Mouse (Mus musculus) ES-CJ7 (cell line): ENCODE results near the gene Apc2.
A peak's percentile ranks its signal among the peaks of the same experiment; 100 is the strongest.
"Not testable (repeated sequence)": the region's sequence is repeated elsewhere in the genome, so short reads cannot be mapped to it uniquely, and the experiment has no call there.

Source experiments
- DNase-seq: peaks from one replicate; pipeline ENCODE4 v3.0.0; 2011; ENCODE audit warnings: low read depth, low spot score

The Apc2 gene

DNA sequence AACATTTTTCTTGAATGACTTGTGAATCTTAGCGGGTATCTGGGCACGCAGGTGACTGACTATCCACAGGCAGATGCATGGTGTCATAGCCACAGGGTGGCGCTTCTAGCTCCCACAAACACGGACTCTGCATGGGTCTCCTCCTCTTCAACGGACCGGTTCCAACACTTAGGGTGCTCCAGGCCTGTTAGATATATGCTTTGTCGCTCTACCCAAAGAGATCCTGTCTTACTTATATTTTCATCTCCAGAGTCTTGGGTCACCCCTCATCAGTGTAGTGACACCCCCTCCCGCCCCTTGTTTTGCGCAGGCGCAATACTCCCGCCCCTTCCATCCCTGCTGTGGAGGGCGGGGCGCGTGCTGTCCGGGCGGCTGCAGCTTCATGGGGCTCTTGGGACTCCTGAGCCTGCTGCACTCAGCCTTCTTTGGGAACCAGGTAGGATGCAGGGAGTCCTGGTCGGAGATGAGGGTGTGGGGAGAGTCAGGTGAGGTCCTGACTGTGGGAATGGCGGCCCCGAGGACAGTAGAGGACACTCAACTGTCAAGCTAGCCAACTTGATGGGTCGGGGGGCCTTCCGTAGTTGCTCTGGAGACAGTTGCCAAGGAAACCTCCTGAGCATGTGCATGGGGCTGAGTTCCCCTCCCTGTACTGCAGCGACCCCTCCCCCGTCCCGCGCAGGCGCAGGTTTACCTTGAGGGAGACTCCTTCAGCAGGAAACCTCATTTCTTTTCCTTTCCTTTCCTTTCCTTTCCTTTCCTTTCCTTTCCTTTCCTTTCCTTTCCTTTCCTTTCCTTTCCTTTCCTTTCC, at the start of gene Apc2:
Gene Apc2 (plus strand): TSS at position 360 of the 808 bp plus-strand sequence.
- peak; percentile 83 for DNase-seq

DNA sequence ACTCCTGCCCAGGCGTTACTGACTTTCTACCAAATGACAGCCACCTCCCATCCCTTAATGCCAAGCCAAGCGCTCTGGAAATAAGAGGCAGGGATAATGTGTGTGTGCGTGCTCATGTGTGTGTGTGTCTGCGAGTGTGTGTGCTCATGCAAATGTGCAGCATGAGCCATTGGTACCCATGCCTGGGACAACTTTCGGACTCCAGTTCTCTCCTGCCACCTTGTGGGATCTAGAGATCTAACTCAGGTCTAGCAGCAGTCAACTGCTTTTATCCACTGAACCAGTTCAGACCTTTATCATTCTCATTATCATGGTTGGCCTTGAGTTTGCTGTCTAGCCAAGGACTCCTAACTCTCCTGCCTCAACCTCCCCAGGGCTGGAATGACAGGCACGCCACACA, 47.9 kb upstream of the Apc2 start:
- peak; percentile 82 for DNase-seq

DNA sequence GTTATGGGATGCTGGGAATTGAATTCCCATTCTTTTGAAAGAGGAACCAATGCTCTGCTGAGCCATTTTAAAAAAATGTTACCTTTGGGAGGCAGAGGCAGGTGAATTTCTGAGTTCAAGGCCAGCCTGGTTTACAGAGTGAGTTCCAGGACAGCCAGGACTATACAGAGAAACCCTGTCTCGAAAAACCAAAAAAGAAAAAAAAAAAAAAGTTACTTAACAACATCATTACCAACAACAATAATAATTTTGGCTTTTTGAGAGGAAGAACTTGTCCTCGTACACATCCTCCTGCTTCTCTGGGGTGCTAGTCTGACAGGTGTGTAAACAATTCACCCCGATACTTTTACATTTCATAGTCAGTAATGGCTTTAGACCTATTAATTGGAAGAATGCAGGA, 47.3 kb upstream of the Apc2 start:
- DNase-seq: not testable (repeated sequence)

DNA sequence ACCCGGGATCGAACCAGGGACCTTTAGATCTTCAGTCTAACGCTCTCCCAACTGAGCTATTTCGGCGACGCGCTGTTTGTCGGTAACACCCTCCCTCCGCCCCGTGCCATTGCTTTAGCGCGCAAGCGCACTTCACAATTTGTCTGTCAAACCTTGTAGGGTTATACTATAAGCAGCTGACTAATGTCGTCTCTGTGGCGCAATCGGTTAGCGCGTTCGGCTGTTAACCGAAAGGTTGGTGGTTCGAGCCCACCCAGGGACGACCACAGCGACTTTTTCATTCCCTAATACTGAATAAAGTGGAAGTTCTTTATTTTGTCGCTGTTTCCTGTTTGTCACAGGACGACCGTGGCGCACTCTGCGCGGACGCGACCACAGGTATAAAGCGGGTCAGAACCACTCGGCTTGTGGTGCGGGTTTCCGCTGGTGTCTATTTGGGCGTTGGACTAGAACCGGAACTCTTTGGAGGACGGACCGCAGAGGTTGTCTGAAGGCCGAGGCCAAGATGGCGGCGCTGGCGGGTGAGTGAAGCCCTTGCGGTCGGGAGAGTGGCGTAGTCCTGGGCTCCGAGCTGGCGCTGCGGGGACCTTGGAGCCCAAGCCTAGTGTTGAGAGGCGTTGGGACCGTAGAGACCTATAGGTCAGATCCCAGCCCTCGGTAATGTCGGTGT, 46.7 kb upstream of the Apc2 start, which contains the start of gene Ndufs7:
Gene Ndufs7 (plus strand): TSS at position 151 of the 670 bp plus-strand sequence.
- peak; percentile 97 for DNase-seq

DNA sequence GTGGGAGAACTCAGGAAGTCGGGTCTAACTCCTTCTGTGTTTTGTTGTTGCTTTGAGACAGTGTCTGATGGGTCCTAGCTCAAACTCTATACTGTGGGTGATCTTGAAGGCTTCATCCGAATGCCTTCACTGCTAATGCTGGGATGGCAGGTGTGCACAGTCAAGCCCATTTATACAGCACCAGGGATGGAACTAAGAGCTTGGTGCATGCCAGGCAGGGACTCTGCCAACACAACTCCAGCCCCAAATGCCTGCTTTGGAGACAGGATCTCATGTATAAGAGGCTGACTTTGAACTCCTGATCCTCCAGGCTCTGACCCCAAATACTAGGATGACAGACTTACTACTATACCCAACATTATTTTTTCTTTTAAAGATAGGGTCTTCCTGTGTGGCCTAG, 45.7 kb upstream of the Apc2 start:
- no peak for DNase-seq

DNA sequence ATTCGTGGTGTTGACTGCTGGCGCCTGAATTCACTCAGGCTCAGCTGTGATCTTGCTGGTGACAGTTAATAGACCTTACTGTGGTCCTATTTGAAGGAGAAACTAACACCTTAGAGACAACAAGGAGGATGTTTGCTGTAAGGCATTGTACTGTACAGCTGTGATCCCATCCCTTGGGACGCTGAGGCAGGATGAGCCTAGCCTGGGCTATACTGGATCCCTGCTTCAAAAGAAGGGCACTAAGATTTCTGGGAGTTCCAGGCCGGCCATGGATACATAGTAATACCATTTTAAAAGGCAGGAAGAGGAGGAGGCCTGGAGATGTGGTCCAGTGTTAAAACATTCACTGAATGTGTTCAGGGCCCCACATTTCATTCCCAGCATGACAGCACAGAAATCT, 45.2 kb upstream of the Apc2 start:
- DNase-seq: no peak

DNA sequence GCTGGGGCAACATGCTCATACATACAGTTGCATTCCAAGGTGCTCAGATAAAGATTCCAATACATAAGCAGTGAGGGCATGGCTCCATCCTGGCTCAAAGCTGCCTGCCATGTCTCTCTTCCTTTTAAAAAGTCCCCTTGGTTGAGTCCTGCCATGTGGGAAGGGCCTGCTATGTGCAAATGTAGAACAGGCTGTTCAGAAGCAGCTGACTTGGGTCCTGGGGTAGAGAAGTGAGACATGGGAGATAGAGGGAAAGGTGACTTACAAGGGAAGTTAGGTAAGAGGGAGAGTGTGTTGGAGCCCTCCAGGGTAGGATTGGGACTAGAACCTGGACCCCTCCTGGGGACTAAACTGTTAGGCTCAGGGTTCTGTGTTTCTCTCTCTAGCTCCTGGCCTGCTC, 43.8 kb upstream of the Apc2 start:
- DNase-seq: no peak

DNA sequence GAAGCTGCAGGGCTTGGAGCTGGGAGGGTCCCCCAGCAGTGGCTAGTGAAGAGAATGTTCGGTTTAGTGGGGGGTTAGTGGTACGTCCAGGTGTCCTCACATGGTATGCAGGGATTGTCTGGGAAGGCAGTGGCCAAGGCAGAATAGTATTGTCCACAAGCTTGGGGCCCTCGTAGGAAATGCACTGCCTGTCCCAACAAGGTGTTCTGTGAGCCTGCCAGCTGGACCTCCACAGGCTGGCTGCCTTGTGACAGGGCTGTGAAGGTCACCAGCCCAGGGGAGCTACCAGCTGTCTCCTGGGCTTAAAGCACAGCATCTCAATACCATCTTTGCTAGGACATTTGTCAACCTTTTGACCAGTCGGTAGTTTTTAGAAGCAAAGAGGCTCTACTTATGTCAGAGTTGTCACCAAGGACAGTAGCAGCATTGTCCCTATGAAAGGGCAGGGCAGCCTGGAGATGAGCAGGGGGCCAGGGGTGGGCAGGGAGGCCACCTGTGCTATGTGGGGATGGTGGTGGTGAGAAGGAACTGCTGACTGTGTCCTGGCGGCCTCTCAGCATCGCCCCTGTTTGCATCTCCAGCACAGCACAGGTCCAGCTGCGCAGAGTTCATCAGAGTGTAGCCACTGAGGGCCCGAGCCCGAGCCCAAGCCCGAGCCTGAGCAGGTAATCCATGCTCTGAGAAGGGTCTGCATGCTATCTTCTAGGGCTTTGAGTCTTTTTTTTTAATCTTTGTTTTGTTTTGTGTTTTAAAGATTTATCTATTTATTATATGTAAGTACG, 43.1 kb upstream of the Apc2 start:
- DNase-seq: no peak

DNA sequence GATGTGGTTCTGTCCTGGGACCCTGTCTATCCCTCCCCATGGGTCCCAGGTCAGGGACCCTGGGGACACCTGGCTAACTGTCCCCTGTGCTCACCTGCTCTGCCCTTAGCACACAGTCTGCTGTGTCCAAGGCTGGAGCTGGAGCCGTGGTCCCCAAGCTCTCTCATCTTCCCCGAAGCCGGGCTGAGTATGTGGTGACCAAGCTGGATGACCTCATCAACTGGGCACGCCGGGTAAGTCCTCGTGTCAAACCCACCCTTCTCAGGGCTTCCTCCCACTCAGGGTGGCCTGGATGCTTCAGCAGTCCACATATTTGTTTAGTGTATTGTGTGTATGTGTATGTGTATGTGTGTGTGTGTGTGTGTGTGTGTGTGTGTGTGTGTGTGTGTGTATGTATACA, 42.2 kb upstream of the Apc2 start:
- DNase-seq: no peak

DNA sequence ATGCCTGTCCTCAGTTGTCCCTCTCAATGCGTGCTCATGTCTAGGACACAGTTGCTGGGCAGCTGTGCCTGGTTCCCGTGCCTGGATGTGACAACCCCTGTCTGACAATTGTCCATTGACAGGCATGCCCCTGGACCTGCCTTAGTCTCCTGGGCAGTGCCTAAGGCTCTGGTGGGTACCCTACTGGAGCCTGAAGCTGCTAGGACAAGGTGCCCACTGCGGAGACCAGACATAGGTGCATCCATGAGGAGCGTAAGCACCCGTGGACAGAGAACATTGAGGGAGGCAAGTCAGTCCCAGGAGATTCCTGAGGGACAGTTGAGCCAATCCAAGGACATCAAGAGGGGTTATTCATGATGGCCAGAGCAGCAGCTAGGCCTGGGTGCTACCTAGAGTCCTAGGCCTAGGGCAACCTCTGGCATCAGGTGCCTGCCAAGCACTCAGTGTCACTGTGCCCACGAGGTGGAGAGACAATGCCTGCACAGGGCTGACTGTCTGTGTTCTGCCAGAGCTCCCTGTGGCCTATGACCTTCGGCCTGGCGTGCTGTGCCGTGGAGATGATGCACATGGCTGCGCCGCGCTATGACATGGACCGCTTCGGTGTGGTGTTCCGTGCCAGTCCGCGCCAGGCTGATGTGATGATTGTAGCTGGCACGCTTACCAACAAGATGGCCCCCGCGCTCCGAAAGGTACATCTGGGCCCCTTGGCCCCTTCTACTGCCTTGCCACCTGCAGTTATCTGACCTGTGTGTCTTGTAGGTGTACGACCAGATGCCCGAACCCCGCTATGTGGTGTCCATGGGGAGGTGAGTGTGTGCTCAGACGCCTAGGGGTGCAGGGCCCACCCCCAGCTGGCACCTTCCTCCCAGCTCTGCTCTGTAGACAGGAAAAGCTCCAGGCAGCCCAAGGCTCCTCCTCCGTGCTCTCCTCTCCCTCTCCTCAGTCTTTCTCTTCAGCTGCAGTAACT, 41.2 kb upstream of the Apc2 start:
- no peak for DNase-seq

DNA sequence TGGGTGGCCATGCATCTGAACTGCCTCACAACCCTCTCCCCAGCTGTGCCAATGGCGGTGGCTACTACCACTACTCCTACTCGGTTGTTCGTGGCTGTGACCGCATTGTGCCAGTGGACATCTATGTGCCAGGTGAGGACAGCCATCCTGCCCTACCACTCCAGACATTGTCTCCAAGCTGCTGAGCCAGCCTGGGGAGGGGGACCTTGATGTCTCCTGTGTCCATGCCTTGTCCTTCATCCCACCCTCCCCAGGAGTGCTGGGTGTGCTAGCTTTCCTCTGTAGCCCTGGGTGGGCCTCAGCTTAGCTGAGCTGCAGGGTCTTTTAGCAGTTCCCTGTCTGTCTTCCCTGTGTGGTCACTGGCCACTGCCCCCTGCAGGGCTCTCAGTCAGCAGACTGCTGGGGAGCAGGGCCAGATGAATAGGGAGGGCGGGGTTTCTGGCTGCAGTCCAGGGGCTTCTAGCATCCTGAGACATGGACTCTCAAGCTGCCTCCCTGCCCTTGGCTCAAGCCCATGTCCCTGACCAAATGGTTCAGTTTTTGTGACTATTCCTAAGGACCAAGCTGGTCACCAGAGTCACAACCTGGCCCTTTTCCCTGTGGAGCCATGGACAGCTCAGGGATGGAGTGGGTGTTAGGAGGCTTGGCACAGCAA, 39.8 kb upstream of the Apc2 start:
- no peak for DNase-seq

DNA sequence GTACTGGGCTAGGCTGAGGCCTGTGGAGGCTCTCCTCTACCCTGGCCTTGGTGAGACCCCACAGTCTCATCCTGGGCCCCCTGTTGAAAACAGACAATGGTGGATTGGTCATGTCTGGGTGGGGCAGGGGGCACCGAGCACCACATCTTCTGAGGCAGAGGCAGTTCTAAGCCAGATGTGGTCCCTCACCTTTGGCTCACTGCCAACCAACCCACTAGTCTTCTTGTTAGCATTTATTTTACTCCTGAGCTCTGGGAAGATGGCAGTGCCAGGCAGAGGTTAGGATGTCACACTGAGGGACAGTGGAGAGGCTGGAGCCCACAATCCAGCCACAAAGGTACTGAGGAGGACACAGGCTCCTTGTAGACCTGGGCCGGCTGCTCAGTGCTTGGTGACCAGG, 37.8 kb upstream of the Apc2 start:
- no peak for DNase-seq

DNA sequence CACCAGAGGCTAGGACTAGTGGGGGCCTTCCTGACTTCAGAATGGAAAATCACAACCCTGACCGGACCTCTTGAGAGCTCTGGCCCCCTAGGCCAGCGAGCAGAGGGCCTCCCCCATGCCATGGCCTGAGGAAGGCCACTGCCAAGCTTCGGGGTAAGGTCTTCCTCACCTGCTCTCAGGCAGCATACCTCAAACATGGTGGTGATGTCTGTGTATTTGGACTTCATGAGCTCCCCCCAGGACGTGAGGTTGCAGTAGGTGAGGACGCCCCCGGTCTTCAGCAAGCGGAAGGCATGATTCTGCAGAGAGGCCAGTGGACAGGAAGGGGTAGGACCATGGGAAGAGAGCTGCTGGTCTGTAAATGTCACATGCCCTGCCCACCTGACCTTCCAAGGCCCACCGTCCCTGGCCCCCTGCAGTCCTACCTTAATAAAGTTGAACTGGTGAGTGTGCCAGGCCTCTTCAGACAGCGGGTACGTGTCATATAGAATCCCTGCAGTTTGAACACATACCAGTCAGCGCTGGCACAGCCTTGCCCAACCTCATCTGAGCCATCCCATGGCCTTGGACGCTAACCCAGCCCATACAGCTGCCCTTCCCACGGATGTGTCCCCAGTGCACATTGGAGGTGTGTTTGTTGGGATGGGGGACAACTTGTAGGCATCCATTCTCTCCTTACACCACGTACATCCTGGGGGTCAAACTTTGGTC, 36.9 kb upstream of the Apc2 start:
- no peak for DNase-seq

DNA sequence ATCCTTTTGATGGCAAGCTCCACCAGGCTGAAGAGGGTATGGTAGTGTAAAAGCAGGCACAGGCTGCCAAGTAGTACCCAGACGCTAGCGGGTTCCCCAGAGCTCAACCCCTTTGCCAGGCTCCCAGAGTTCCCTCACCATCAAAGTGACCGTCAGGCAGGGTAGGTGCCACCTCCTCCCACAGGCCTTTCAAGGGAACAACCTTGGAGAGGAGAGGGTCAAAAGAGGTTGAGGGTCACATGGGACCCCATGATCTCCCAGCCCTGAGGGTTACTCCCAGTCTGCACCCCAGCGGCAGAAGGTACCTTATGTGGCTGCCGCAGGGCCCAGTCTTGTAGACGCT, 36.3 kb upstream of the Apc2 start:
- DNase-seq: no peak

DNA sequence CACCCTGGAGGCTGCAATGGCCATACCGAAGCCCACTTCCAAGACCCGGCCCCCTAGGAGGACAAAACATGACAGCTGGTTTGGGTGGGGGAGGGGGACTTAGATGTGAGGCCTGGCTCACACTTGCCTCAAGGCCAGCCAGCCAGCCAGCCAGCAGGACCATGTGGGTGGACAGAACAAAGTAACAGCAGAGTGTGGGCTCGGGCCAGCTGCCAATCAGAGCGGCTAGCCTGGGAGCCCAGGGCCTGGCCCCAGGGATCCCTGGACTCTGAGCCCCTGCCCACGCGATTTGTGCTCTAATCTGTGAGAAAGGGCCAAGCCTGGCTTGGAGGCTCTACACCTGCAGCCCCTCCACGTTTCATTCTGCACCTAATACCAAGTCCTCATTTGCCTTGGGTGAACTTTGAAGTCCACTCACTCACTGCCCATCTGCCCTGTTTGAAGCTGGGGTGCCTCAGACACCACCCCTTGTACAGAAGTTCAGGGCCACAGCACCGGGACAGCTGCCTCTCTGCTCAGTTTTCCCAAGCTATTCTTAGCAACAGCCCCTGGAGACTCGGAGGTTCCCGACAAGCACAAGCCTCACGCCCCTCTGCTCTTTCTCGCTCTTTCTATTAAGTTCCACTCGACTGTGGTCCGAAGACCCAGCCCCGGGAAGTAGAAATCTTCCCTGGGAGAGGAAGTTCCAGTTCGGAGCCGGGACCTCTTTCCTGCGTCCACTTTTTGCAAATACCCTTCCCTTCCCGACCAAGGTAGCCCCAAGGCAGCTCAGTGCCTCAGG, 35.7 kb upstream of the Apc2 start:
- no peak for DNase-seq

DNA sequence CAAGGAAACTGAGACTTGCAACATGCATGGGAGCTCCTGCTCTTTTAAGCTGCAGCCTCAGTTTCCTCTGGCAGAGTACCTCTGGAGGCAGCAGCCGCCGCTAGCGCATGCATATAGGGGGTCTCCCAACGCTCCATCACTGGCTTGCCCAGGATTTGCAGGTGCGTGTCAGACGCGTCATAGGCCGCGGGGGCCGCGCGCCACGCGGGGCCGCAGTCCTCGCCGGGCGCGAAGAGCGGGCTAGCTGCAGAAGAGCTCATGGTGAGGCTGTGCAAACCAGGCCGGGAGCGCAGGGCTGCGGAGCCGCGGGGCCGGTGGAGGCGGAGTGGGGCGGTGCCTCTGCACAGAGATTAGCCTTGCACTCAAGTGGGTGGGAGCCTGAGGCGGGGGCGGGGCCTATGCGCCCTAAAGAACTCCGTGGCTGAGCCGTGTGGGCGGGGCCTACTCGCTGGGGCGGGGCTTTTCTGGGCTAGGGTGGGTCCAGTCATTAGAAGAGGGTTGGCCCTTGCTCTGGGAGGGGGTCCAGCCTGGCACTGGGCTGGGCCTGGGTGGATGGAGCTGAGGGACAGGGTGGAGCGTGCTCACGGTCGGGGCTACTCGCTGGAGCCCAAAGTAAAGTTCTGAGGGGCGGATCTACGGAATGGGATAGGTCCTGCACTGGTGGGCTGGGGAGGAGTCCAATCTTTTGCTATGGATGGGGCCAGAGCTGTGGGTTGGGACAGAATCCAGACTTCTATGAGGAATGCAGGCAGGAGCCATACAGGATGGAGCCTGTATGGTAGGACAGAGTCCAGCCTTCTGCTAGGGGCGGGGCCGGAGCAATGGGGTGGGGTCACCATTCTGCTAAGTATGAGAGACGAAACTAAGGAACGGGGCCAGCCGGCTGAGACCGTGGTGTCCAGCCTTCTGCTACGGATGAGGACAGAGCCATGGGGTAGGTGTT, 34.9 kb upstream of the Apc2 start, which contains the start of the genes Gamt and Dazap1:
Gene Gamt (minus strand): TSS at position 371 of the 943 bp plus-strand sequence.
Gene Dazap1 (plus strand): TSS at position 845 of the 943 bp plus-strand sequence.
- peak; percentile 96 for DNase-seq

DNA sequence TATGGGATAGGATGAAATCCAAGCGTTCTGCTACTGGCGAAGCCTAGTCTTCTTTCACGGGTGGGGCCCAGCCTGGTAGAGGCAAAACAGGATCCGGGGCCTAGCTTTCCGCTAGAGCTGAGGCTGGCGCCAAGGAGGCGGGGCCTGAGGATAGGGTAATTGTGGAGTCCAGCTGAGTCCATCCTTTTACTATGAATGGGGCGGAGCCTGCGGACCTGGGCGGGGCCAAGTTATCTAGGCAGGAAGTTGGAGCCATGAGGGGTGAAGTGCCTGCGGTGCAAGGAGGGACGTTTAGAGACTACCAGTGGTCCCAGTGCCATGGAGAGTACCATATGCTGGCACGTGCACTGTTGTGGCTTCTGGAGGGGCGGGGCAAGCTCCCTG, 34.2 kb upstream of the Apc2 start:
- DNase-seq: peak; percentile 93

DNA sequence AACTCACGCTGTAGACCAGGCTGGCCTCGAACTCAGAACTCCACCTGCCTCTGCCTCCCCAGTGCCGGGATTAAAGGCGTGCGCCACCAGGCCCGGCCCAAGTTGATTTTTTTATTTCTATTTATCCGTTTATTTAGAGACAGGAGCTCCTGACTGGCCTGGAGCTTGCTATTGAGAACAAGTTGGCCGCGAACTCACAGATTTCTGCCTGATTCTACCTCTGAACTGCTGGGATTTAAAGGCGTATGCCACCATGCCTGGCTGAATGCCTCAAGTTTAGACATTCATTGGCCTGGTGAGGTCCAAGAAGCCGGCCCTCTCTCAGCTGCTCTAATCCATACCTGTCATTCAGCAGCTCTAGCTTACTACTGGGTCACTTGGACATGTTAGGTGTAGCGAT, 33.6 kb upstream of the Apc2 start:
- DNase-seq: no peak
